Mouse (Mus musculus): ENCODE data around the gene Selenon. TPM values are rescaled to one million over a fixed set of nuclear protein-coding genes. Genes with fewer than 3 reads are reported as not detected.
A peak's percentile ranks its signal among the peaks of the same experiment; 100 is the strongest.
"Not testable (repeated sequence)": the region's sequence is repeated elsewhere in the genome, so short reads cannot be mapped to it uniquely, and the experiment has no call there.

The Selenon gene
- total and polyA plus RNA-seq, 2 experiments from 2014 or later, result 13.4 to 17.9 TPM

- Histone ChIP-seq H3K9me3 (ENCODE audit: low read length) (no peaks in the 10 kb centered on the region), H3K4me3 (ENCODE audit: low read depth, low read length) (peak overlapping the region; percentile 49), H3K9ac (peak overlapping the region; percentile 73), H3K27ac (ENCODE audit: low read depth, low read length) (peak overlapping the region; percentile 73), H3K36me3 (ENCODE audit: insufficient read depth) (no peaks in the 10 kb centered on the region), H3K4me2 (ENCODE audit: low read depth) (peak overlapping the region; percentile 94), H3K4me1 (ENCODE audit: insufficient read depth) (no peaks in the 10 kb centered on the region; the same call in none of the 2 replicates), H3K27me3 (ENCODE audit: insufficient read depth, low read length) (no peaks in the 10 kb centered on the region)
- peak; percentile 69 for ATAC-seq
- DNase-seq, result peak; percentile 41
- 8% methylated on average over 6 of the region's 6 CpGs for WGBS
- no peak; the same call in 1 of the 2 replicates for TF ChIP-seq CTCF (IDR thresholded peaks at IDR 0.05; ENCODE audit: low read depth)
Measured at GRCm38 (mm10) chr4:134497223-134497622, 54.7 kb downstream of the Selenon start.

DNA sequence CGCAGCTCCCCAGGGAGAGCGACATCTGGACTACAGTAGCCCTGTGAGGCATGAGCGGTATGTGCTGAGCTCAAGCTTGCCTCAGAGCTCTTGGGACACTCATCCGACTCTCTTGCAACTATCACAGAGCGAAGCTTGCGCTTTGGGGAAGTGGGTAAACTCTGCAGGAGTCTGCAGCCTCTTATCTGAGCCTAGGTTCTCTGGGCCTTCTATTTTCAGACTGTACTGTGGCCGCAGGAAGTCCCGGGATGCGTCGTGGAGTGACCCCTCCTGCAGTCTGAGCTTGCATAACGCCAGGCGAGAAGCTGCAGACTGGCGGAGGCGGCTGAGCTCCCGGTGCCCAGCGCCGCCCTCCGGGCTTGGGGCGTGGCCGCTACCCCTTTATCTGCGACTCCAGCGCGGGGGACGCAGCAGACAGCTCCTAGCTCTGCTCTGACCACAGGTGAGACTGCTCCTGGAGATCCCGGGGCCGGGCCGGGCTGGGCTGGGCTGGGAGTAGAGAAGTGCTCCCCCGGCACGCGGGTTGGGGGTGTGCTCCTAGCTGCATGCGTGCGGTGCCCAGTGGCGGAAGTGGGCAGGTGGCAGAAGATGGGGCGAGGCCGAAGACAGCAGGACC is 55.3 kb downstream of the Selenon start, which contains the start of gene Paqr7:
TSS of gene Paqr7 (plus strand) at position 103 of the 616 bp plus-strand sequence.
- Histone ChIP-seq H3K27me3 (ENCODE audit: insufficient read depth, low read length) (no peaks in the 10 kb centered on the region), H3K36me3 (ENCODE audit: insufficient read depth) (no peaks in the 10 kb centered on the region), H3K4me2 (ENCODE audit: low read depth) (peak within 1 kb of the TSS; percentile 94), H3K4me3 (ENCODE audit: low read depth, low read length) (peak within 1 kb of the TSS; percentile 49), H3K27ac (ENCODE audit: low read depth, low read length) (peak within 1 kb of the TSS; percentile 73), H3K4me1 (ENCODE audit: insufficient read depth) (no peaks in the 10 kb centered on the region; the same call in none of the 2 replicates), H3K9me3 (ENCODE audit: low read length) (no peaks in the 10 kb centered on the region), H3K9ac (peak within 1 kb of the TSS; percentile 73)
- WGBS, result 4% methylated on average over 35 of the region's 35 CpGs
- peak; percentile 69 for ATAC-seq
- DNase-seq, result peak; percentile 64
- no peak for TF ChIP-seq CTCF (IDR thresholded peaks at IDR 0.05; ENCODE audit: low read depth)

DNA sequence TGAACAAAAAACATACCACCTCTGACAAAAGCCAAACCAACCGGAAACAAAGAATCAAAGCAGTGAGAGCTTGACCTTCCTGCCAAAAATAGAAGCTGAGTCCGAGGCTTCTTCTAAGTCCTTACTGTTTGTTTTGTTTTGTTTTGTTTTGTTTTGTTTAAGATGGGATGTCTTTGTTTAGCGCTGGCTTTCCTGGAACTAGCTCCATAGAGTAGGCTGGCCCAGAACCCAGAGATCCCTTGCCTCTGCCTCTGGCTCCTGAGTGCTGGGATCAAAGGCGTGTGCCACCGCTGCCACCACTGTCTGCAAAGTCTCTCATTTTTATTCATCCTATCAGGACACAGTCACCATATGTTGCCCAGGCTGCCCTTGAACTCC is 56.4 kb downstream of the Selenon start:
- H3K4me3 ChIP-seq (ENCODE audit: low read depth, low read length), result no peak overlapping the region

DNA sequence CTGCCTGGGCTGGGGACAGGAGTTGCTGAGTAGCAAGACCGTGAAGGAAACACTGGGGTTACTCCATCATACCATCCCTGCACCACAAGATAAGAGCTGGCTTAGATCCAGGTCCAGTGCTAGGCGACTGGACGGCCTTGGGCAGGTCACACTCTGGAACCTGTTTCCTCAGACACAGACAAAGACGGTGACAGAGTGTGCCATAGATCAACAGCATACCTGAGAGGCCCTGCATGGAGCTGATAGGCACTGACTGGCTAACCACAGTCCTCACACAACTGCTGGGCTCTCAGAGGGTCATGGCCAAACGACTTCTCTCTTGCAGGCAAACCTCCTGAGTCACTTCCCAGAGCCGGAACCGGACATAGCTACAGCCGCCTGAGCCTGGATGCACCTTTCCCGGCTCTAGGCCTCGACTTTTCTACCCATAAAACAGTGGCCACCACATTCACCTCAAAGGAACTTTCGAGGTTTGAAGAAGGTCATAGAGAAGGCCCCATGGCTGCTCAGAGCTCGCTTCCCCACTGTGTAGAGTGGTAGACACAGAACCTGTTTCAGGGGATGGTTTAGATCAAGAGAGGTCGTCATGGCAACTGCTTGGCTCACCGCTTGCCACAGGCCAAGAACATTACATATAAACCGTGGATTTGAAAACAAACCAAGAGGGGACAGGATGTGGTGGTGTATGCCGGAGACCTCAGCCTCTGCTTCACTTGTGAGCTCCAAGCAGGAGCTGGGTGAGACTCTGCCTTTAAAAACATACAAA is 57.0 kb downstream of the Selenon start:
- Histone ChIP-seq H3K36me3 (ENCODE audit: insufficient read depth) (no peaks in the 10 kb centered on the region), H3K27ac (ENCODE audit: low read depth, low read length) (peak overlapping the region; percentile 23; the same call in 1 of the 2 replicates), H3K4me1 (ENCODE audit: insufficient read depth) (no peaks in the 10 kb centered on the region; the same call in none of the 2 replicates), H3K27me3 (ENCODE audit: insufficient read depth, low read length) (no peaks in the 10 kb centered on the region), H3K9me3 (ENCODE audit: low read length) (no peaks in the 10 kb centered on the region), H3K4me2 (ENCODE audit: low read depth) (no peak overlapping the region), H3K4me3 (ENCODE audit: low read depth, low read length) (no peak overlapping the region), H3K9ac (no peak overlapping the region)
- no peak for TF ChIP-seq CTCF (IDR thresholded peaks at IDR 0.05; ENCODE audit: low read depth)
- DNase-seq (peak; percentile 39), ATAC-seq (peak; percentile 28; the same call in 1 of the 2 replicates)
- 66% methylated on average over 16 of the region's 16 CpGs for WGBS

More for the DNA sequence above, 56.4 kb downstream of the Selenon start:
- H3K9me3 ChIP-seq (ENCODE audit: low read length), result no peaks in the 10 kb centered on the region
- no peak for ATAC-seq
- H3K4me1 ChIP-seq (ENCODE audit: insufficient read depth), result no peaks in the 10 kb centered on the region; the same call in none of the 2 replicates
- DNase-seq, result no peak
- H3K9ac ChIP-seq, result no peak overlapping the region
- WGBS, result 64% methylated on average over 5 of the region's 5 CpGs
- H3K4me2 ChIP-seq (ENCODE audit: low read depth), result no peak overlapping the region
- H3K27me3 ChIP-seq (ENCODE audit: insufficient read depth, low read length), result no peaks in the 10 kb centered on the region
- no peaks in the 10 kb centered on the region for H3K36me3 ChIP-seq (ENCODE audit: insufficient read depth)
- TF ChIP-seq CTCF (IDR thresholded peaks at IDR 0.05; ENCODE audit: low read depth), result no peak
- H3K27ac ChIP-seq (ENCODE audit: low read depth, low read length), result no peak overlapping the region

GRCm38 (mm10) chr4:134494161-134494560 is 57.8 kb downstream of the Selenon start:
- H3K9me3 ChIP-seq (ENCODE audit: low read length); H3K9ac ChIP-seq; DNase-seq; H3K27ac ChIP-seq (ENCODE audit: low read depth, low read length); H3K27me3 ChIP-seq (ENCODE audit: insufficient read depth, low read length); H3K4me2 ChIP-seq (ENCODE audit: low read depth); ATAC-seq; H3K36me3 ChIP-seq (ENCODE audit: insufficient read depth); H3K4me1 ChIP-seq (ENCODE audit: insufficient read depth); H3K4me3 ChIP-seq (ENCODE audit: low read depth, low read length): not testable (repeated sequence)
- WGBS, result 90% methylated on average over 6 of the region's 6 CpGs

DNA sequence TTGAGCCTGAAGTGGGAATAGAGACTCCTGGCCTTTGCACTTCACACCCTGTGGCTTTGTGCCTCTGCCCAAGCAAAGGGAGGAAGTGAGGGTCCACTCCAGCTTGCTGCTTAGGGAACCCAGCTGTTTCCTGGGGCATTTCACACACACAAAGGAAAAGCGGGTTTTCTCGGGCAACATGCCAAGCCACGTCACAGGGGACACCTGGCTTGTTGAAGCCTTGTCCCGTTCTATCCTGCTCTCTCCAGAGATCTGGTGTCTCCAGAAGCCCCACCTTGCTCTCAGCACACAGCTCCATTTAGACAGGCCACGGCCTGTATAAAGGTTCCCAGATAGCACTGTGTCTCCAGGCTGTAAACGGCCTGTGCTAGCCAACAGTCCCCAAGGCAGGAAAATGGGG is 60.2 kb downstream of the Selenon start:
- DNase-seq, result no peak
- no peak for TF ChIP-seq CTCF (IDR thresholded peaks at IDR 0.05; ENCODE audit: low read depth)
- WGBS, result 48% methylated on average over 6 of the region's 6 CpGs

More for the DNA sequence above, 60.2 kb downstream of the Selenon start:
- Histone ChIP-seq H3K4me1 (ENCODE audit: insufficient read depth) (no peaks in the 10 kb centered on the region; the same call in 1 of the 2 replicates), H3K4me2 (ENCODE audit: low read depth) (no peak overlapping the region), H3K9ac (no peak overlapping the region), H3K27ac (ENCODE audit: low read depth, low read length) (no peak overlapping the region), H3K4me3 (ENCODE audit: low read depth, low read length) (no peak overlapping the region), H3K36me3 (ENCODE audit: insufficient read depth) (no peaks in the 10 kb centered on the region), H3K27me3 (ENCODE audit: insufficient read depth, low read length) (no peaks in the 10 kb centered on the region), H3K9me3 (ENCODE audit: low read length) (no peaks in the 10 kb centered on the region)
- ATAC-seq, result no peak

All from forebrain, postnatal 0 days (tissue).